Mouse (Mus musculus) midbrain, embryonic 11.5 days (tissue): ENCODE measurements around the gene Fen1. TPM values are rescaled to one million over a fixed set of nuclear protein-coding genes. Genes with fewer than 3 reads are reported as not detected.
"Not testable (repeated sequence)": the region's sequence is repeated elsewhere in the genome, so short reads cannot be mapped to it uniquely, and the experiment has no call there.

Source experiments
- ATAC-seq: fragments of 200-750 bp; cut with Nextera tagmentation; 2 replicates; pipeline ENCODE4 v1.8.0; 2017; ENCODE audit warnings: moderate TSS enrichment, moderate library complexity; ENCODE audit not compliant: low FRiP score
- DNase-seq: peaks from one replicate; pipeline ENCODE4 v3.0.0; 2015; ENCODE audit warnings: low spot score; ENCODE audit errors: missing footprints
- H3K27ac ChIP-seq: fragments of 300-500 bp; sonication (generic); 2 replicates; pipeline ENCODE4 v1.5.1; 2014; ENCODE audit warnings: low read depth, low read length
- H3K27me3 ChIP-seq: fragments of 300-500 bp; sonication (generic); 2 replicates; pipeline ENCODE4 v1.6.1; 2014; ENCODE audit warnings: mild to moderate bottlenecking, low read length, moderate library complexity, mixed read lengths; ENCODE audit not compliant: control insufficient read depth, insufficient read depth
- H3K36me3 ChIP-seq: fragments of 300-500 bp; sonication (generic); 2 replicates; pipeline ENCODE4 v1.6.1; 2014; ENCODE audit warnings: mild to moderate bottlenecking, low read length, moderate library complexity, mixed read lengths; ENCODE audit not compliant: control insufficient read depth, insufficient read depth
- H3K4me1 ChIP-seq: fragments of 300-500 bp; sonication (generic); 2 replicates; pipeline ENCODE4 v1.6.1; 2014; ENCODE audit warnings: low read length; ENCODE audit not compliant: control insufficient read depth, insufficient read depth
- H3K4me2 ChIP-seq: fragments of 300-500 bp; sonication (generic); 2 replicates; pipeline ENCODE4 v1.6.1; 2014; ENCODE audit warnings: mild to moderate bottlenecking, moderate library complexity
- H3K4me3 ChIP-seq: fragments of 300-500 bp; sonication (generic); 2 replicates; pipeline ENCODE4 v1.5.1; 2014; ENCODE audit warnings: low read depth, low read length
- H3K9ac ChIP-seq: fragments of 300-500 bp; sonication (generic); 2 replicates; pipeline ENCODE4 v1.6.1; 2014; ENCODE audit warnings: low read length
- H3K9me3 ChIP-seq: fragments of 300-500 bp; sonication (generic); 2 replicates; pipeline ENCODE4 v1.6.1; 2016; ENCODE audit warnings: low read length; ENCODE audit not compliant: control insufficient read depth
- WGBS: fragments of 180-500 bp; shearing (Covaris S2); extraction: QIAGEN DNeasy Blood & Tissue Kit; methylation state at CpG from one replicate; pipeline ENCODE4 v1.1.7; 2014; 5-methylcytosine and 5-hydroxymethylcytosine counted together
- polyA plus RNA-seq: library from polyadenylated mRNA; unstranded; fragments of >200 nt; fragmentation: Nextera tagmentation; extraction: Ambion mirVana; gene quantifications from 2 replicates; pipeline ENCODE4 v1.2.1, GENCODE M21; 2014

Gene Fen1
- polyA plus RNA-seq, 1 experiment from 2014 or later, result 128 TPM

- H3K36me3 ChIP-seq, H3K4me3 ChIP-seq, H3K4me1 ChIP-seq, H3K4me2 ChIP-seq, H3K9me3 ChIP-seq, H3K27me3 ChIP-seq, H3K27ac ChIP-seq, H3K9ac ChIP-seq, ATAC-seq: not testable (repeated sequence)
- 86% methylated on average over 3 of the region's 3 CpGs for WGBS
- DNase-seq, result peak; percentile 72
Observed at GRCm38 (mm10) chr19:10169692-10170330, 34.2 kb downstream of the Fen1 start.

GRCm38 (mm10) chr19:10169179-10169578 is 34.8 kb downstream of the Fen1 start:
- Histone ChIP-seq H3K9me3 (no peaks in the 10 kb centered on the region), H3K4me1 (no peaks in the 10 kb centered on the region), H3K4me2 (no peak overlapping the region), H3K36me3 (no peaks in the 10 kb centered on the region), H3K27me3 (no peaks in the 10 kb centered on the region), H3K4me3 (no peak overlapping the region), H3K27ac (no peak overlapping the region), H3K9ac (no peak overlapping the region)
- ATAC-seq (no peak), DNase-seq (peak; percentile 45)

- ATAC-seq, result no peak
- Histone ChIP-seq H3K4me3 (no peak overlapping the region), H3K27me3 (no peaks in the 10 kb centered on the region), H3K9ac (no peak overlapping the region), H3K4me1 (no peaks in the 10 kb centered on the region), H3K27ac (no peak overlapping the region), H3K4me2 (no peak overlapping the region), H3K36me3 (no peaks in the 10 kb centered on the region), H3K9me3 (no peaks in the 10 kb centered on the region)
- peak; percentile 44 for DNase-seq
- WGBS, result 90% methylated on average over 3 of the region's 3 CpGs
Observed at GRCm38 (mm10) chr19:10168441-10168840, 35.5 kb downstream of the Fen1 start.

- no peak for DNase-seq
- WGBS, result 100% methylated on average over 1 of the region's 1 CpGs
- Histone ChIP-seq H3K27me3 (no peaks in the 10 kb centered on the region), H3K4me1 (no peaks in the 10 kb centered on the region), H3K27ac (no peak overlapping the region), H3K9ac (no peak overlapping the region), H3K4me3 (no peak overlapping the region), H3K9me3 (no peaks in the 10 kb centered on the region), H3K4me2 (no peak overlapping the region), H3K36me3 (no peaks in the 10 kb centered on the region)
- ATAC-seq, result no peak
Observed at GRCm38 (mm10) chr19:10167951-10168350, 36.0 kb downstream of the Fen1 start.

- Histone ChIP-seq H3K27me3 (no peaks in the 10 kb centered on the region), H3K27ac (no peak overlapping the region), H3K36me3 (no peaks in the 10 kb centered on the region), H3K9me3 (peaks cover 2% of the 10 kb centered on the region; the same call in 1 of the 2 replicates), H3K9ac (no peak overlapping the region), H3K4me3 (no peak overlapping the region), H3K4me1 (no peaks in the 10 kb centered on the region), H3K4me2 (no peak overlapping the region)
- no peak for DNase-seq
- no peak for ATAC-seq
- 83% methylated on average over 4 of the region's 4 CpGs for WGBS
Observed at GRCm38 (mm10) chr19:10167112-10167511, 36.9 kb downstream of the Fen1 start.

- not testable (repeated sequence) for H3K27me3 ChIP-seq, ATAC-seq, H3K27ac ChIP-seq, H3K4me3 ChIP-seq, H3K9ac ChIP-seq, H3K9me3 ChIP-seq, H3K4me1 ChIP-seq, H3K4me2 ChIP-seq, H3K36me3 ChIP-seq
- WGBS, result 93% methylated on average over 3 of the region's 4 CpGs
- DNase-seq, result peak; percentile 17
Observed at GRCm38 (mm10) chr19:10165928-10166327, 38.0 kb downstream of the Fen1 start.

- ATAC-seq (no peak), DNase-seq (peak; percentile 19)
- H3K36me3 ChIP-seq, result no peaks in the 10 kb centered on the region
- H3K4me3 ChIP-seq, result no peak overlapping the region
- no peak overlapping the region for H3K27ac ChIP-seq
- no peak overlapping the region for H3K4me2 ChIP-seq
- no peaks in the 10 kb centered on the region for H3K27me3 ChIP-seq
- no peak overlapping the region for H3K9ac ChIP-seq
- no peaks in the 10 kb centered on the region for H3K4me1 ChIP-seq
- peaks cover 2% of the 10 kb centered on the region; the same call in 1 of the 2 replicates for H3K9me3 ChIP-seq
- WGBS, result 87% methylated on average over 3 of the region's 3 CpGs
Observed at GRCm38 (mm10) chr19:10163896-10164295, 40.1 kb downstream of the Fen1 start.

GRCm38 (mm10) chr19:10157725-10158124 is 46.2 kb downstream of the Fen1 start:
- ATAC-seq (no peak), DNase-seq (no peak)
- Histone ChIP-seq H3K9ac (no peak overlapping the region), H3K4me2 (no peak overlapping the region), H3K4me3 (no peak overlapping the region), H3K4me1 (no peaks in the 10 kb centered on the region), H3K27me3 (no peaks in the 10 kb centered on the region), H3K36me3 (no peaks in the 10 kb centered on the region), H3K9me3 (peaks cover 2% of the 10 kb centered on the region; the same call in 1 of the 2 replicates), H3K27ac (no peak overlapping the region)
- 75% methylated on average over 2 of the region's 2 CpGs for WGBS

- WGBS, result 78% methylated on average over 3 of the region's 3 CpGs
- Histone ChIP-seq H3K4me2 (no peak overlapping the region), H3K36me3 (no peaks in the 10 kb centered on the region), H3K4me1 (peaks cover 2% of the 10 kb centered on the region; the same call in 1 of the 2 replicates), H3K9ac (no peak overlapping the region), H3K9me3 (no peaks in the 10 kb centered on the region), H3K27ac (no peak overlapping the region), H3K27me3 (no peaks in the 10 kb centered on the region), H3K4me3 (no peak overlapping the region)
- no peak for DNase-seq
- ATAC-seq, result no peak
Observed at GRCm38 (mm10) chr19:10149189-10149588, 54.8 kb downstream of the Fen1 start.
